Mouse (Mus musculus) lung, embryonic 16.5 days (tissue): ENCODE measurements around the gene Wsb1. TPM values are rescaled to one million over a fixed set of nuclear protein-coding genes. Genes with fewer than 3 reads are reported as not detected.
"Not testable (repeated sequence)": the region's sequence is repeated elsewhere in the genome, so short reads cannot be mapped to it uniquely, and the experiment has no call there.

Experiments
- ATAC-seq: fragments of 200-750 bp; cut with Nextera tagmentation; 2 replicates; pipeline ENCODE4 v1.8.0; 2017; ENCODE audit warnings: low read depth, mild to moderate bottlenecking, moderate library complexity
- H3K27ac ChIP-seq: fragments of 300-500 bp; sonication (generic); 2 replicates; pipeline ENCODE4 v1.5.1; 2014; ENCODE audit warnings: mild to moderate bottlenecking, control low read depth, low read length
- H3K27me3 ChIP-seq: fragments of 300-500 bp; sonication (generic); 2 replicates; pipeline ENCODE4 v1.6.1; 2014; ENCODE audit warnings: low read depth, low read length, mixed read lengths; ENCODE audit not compliant: control insufficient read depth, insufficient read depth
- H3K36me3 ChIP-seq: fragments of 300-500 bp; sonication (generic); 2 replicates; pipeline ENCODE4 v1.6.1; 2014; ENCODE audit warnings: low read length; ENCODE audit not compliant: control insufficient read depth, insufficient read depth
- H3K4me1 ChIP-seq: fragments of 300-500 bp; sonication (generic); replicated peaks from 2 replicates; pipeline ENCODE4 v1.6.1; 2014; ENCODE audit warnings: low read length, mixed read lengths; ENCODE audit not compliant: control insufficient read depth, insufficient read depth
- H3K4me2 ChIP-seq: fragments of 300-500 bp; sonication (generic); 2 replicates; pipeline ENCODE4 v1.6.1; 2014; ENCODE audit warnings: low read depth, low read length, control low read depth
- H3K4me3 ChIP-seq: fragments of 300-500 bp; sonication (generic); 2 replicates; pipeline ENCODE4 v1.5.1; 2014; ENCODE audit warnings: mild to moderate bottlenecking, low read length, control low read depth
- H3K9ac ChIP-seq: fragments of 300-500 bp; sonication (generic); 2 replicates; pipeline ENCODE4 v1.6.1; 2014; ENCODE audit warnings: low read length, control low read depth
- H3K9me3 ChIP-seq: fragments of 300-500 bp; sonication (generic); 2 replicates; pipeline ENCODE4 v1.6.1; 2016; ENCODE audit warnings: low read length; ENCODE audit not compliant: control insufficient read depth
- WGBS: fragments of 180-500 bp; shearing (Covaris S2); extraction: QIAGEN DNeasy Blood & Tissue Kit; methylation state at CpG from one replicate; pipeline ENCODE4 v1.1.7; 2014; 5-methylcytosine and 5-hydroxymethylcytosine counted together
- polyA plus RNA-seq: library from polyadenylated mRNA; unstranded; fragments of >200 nt; fragmentation: Nextera tagmentation; extraction: Ambion mirVana; gene quantifications from 2 replicates; pipeline ENCODE4 v1.2.1, GENCODE M21; 2015

The Wsb1 gene
- 208 and 222 TPM in 2 replicates for polyA plus RNA-seq

DNA sequence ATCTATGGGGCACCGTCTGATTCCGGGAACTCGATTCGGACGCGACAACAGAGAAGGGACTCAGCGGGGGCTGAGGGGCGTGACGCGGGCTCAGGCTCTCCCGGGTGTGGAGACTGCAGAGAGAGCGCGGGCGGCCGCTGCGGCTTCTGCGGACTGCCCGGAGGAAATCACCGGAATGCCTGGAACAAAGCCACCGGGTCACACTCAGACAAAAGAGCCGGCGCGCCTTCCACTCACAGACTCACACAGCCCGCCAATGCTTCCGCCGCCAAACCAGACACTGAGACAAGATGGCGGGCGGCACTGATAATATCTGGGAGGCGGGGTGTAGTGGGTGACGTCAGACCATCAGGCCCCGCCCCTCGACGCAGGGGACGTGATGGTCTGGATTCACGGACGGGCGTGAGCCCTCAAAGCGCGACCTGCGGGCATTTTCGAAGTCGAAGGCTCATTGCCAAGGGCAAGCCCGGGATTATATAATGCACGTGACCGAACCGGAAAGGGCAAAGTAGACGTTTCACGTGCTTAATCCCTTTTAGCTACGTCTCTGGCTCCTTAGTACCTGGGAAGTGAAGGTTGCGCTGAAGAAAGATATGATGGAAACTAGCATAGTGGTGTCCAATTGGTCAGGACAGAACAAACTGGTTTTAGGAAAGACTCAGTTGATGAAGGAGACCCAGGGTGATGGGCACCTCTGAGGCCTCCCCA lies at the start of gene Wsb1:
TSS of gene Wsb1 (minus strand) at position 281 of the 708 bp plus-strand sequence.
- Histone ChIP-seq H3K4me1 (peaks cover 15% of the 10 kb centered on the region), H3K9me3 (no peaks in the 10 kb centered on the region), H3K4me3 (peak within 1 kb of the TSS; percentile 70), H3K27me3 (no peaks in the 10 kb centered on the region), H3K4me2 (peak within 1 kb of the TSS; percentile 64), H3K9ac (peak within 1 kb of the TSS; percentile 82), H3K27ac (peak within 1 kb of the TSS; percentile 86), H3K36me3 (peaks cover 13% of the 10 kb centered on the region)
- 1% methylated on average over 50 of the region's 50 CpGs for WGBS
- peak; percentile 96 for ATAC-seq

DNA sequence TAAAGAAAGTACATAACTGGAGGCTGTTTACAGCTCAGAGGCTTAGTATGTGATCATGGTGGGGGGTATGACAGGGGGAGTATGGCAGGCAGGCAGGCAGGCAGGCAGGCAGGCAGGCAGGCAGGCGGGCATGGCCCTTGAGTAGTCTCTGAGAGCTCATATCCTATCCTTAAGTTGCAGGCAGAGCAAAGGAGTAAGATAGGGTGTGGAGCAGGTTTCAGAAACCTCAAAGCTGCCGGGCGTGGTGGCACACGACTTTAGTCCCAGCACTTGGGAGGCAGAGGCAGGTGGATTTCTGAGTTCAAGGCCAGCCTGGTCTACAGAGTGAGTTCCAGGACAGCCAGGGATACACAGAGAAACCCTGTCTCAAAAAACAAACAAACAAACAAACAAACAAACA lies 49.8 kb upstream of the Wsb1 start:
- not testable (repeated sequence) for H3K9ac ChIP-seq, H3K27me3 ChIP-seq, H3K36me3 ChIP-seq, ATAC-seq, H3K9me3 ChIP-seq, H3K4me2 ChIP-seq, H3K4me3 ChIP-seq, H3K27ac ChIP-seq
- WGBS, result 76% methylated on average over 4 of the region's 4 CpGs
- peaks cover 23% of the 10 kb centered on the region for H3K4me1 ChIP-seq

GRCm38 (mm10) chr11:79303109-79303508 lies 48.6 kb upstream of the Wsb1 start:
- Histone ChIP-seq H3K27me3 (no peaks in the 10 kb centered on the region), H3K36me3 (no peaks in the 10 kb centered on the region), H3K9me3 (no peaks in the 10 kb centered on the region), H3K27ac (no peak overlapping the region), H3K9ac (no peak overlapping the region), H3K4me1 (peaks cover 19% of the 10 kb centered on the region), H3K4me3 (no peak overlapping the region), H3K4me2 (no peak overlapping the region)
- no peak for ATAC-seq
- 76% methylated on average over 6 of the region's 6 CpGs for WGBS

GRCm38 (mm10) chr11:79299719-79300431 lies 45.4 kb upstream of the Wsb1 start:
- WGBS, result 77% methylated on average over 9 of the region's 9 CpGs
- 0 out of 2 replicates have a peak, but pooled peaks have one; percentile 36 for ATAC-seq
- no peak overlapping the region for H3K27ac ChIP-seq

DNA sequence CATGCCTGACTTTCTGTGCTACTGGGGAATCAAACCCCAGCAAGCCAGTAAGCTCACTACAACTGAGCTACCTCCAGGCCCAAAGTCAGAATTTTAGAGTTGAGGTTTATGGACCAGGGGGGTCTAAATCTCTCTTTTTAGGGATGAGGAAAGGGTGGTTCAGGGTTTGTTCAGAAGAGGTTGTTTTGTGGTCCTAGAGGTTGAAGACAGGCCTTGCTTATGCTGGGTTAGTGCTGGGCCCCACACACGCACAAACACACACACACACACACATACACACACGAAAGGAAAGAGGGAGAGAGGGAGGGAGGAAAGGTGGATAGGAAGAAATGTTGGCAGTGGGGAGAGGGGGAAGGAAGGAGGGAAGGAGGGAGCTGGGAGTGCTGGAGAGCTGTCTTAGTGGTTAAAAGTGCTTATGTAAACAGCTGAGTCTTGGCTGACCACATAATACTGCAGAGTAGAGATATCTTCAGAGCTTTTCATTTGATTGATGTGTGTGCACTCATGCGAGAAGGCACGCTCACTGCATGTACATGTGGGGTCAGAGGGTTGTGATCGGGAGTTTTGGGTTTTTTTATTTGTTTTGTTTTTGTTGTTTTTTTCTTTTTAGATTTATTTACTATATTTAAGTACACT lies 42.5 kb upstream of the Wsb1 start, which contains the start of gene Gm9964:
TSS of gene Gm9964 (minus strand) at position 51 of the 636 bp plus-strand sequence.
- H3K4me3 ChIP-seq, result no peak within 1 kb of the TSS
- WGBS, result 40% methylated on average over 5 of the region's 5 CpGs
- H3K4me2 ChIP-seq, result no peak within 1 kb of the TSS
- no peak within 1 kb of the TSS for H3K27ac ChIP-seq
- H3K27me3 ChIP-seq, result no peaks in the 10 kb centered on the region
- ATAC-seq, result peak; percentile 47
- H3K4me1 ChIP-seq, result no peaks in the 10 kb centered on the region
- no peaks in the 10 kb centered on the region for H3K36me3 ChIP-seq
- no peaks in the 10 kb centered on the region for H3K9me3 ChIP-seq
- no peak within 1 kb of the TSS for H3K9ac ChIP-seq

More at GRCm38 (mm10) chr11:79299719-79300431, 45.4 kb upstream of the Wsb1 start:
- Histone ChIP-seq H3K27me3 (no peaks in the 10 kb centered on the region), H3K9ac (no peak overlapping the region), H3K4me1 (no peaks in the 10 kb centered on the region), H3K4me3 (no peak overlapping the region), H3K4me2 (no peak overlapping the region), H3K36me3 (no peaks in the 10 kb centered on the region), H3K9me3 (no peaks in the 10 kb centered on the region)

GRCm38 (mm10) chr11:79296167-79296566 lies 41.7 kb upstream of the Wsb1 start:
- H3K4me3 ChIP-seq, result no peak overlapping the region
- no peaks in the 10 kb centered on the region for H3K4me1 ChIP-seq
- H3K27ac ChIP-seq, result no peak overlapping the region
- H3K27me3 ChIP-seq, result no peaks in the 10 kb centered on the region
- WGBS, result 36% methylated on average over 1 of the region's 1 CpGs
- H3K36me3 ChIP-seq, result no peaks in the 10 kb centered on the region
- no peaks in the 10 kb centered on the region for H3K9me3 ChIP-seq
- H3K4me2 ChIP-seq, result no peak overlapping the region
- no peak overlapping the region for H3K9ac ChIP-seq
- ATAC-seq, result no peak

DNA sequence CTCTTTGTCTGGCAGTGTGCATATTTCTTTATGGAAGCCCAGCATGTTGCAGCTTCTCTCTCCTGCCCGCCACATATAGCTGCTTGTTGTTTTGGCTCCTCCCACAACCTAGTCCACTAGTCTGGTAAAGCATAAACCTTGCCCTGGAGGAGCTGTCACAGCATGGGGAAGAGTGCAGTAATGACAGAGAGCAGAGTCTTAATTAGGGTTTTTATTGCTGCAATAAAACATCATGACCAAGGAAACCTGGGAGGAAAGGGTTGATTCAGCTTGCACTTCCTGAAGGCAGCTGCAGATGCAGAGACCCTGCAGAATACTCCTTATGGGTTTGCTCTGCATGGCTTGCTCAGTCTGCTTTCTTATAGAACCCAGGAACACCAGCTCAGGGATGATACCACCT lies 39.5 kb upstream of the Wsb1 start:
- H3K9ac ChIP-seq, result no peak overlapping the region
- H3K4me3 ChIP-seq, result no peak overlapping the region
- ATAC-seq, result no peak
- H3K27me3 ChIP-seq, result no peaks in the 10 kb centered on the region
- no peaks in the 10 kb centered on the region for H3K36me3 ChIP-seq
- no peaks in the 10 kb centered on the region for H3K9me3 ChIP-seq
- peaks cover 4% of the 10 kb centered on the region; the same call in 1 of the 2 replicates for H3K4me1 ChIP-seq
- H3K4me2 ChIP-seq, result no peak overlapping the region
- 45% methylated on average over 1 of the region's 1 CpGs for WGBS
- H3K27ac ChIP-seq, result no peak overlapping the region

DNA sequence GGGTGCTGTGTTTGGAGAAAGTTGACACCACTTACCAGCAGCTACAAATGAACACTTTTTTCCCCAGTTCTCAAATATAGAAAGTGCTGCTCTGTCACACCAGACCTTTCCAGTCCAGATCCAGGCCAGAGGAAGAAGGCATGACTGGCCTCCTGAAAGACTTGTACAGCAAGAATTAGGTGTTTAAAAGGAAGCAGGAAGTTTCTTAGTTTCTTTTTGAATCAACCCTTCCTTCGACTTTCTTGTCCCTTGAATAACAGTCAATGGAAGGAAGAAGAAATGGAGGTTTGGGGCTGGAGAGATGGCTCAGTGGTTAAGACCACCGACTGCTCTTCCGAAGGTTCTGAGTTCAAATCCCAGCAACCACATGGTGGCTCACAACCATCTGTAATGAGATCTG lies 38.6 kb upstream of the Wsb1 start:
- H3K4me1 ChIP-seq, result peaks cover 14% of the 10 kb centered on the region
- WGBS, result 86% methylated on average over 3 of the region's 3 CpGs
- no peak overlapping the region for H3K9ac ChIP-seq
- H3K27ac ChIP-seq, result no peak overlapping the region
- H3K9me3 ChIP-seq, result no peaks in the 10 kb centered on the region
- no peak for ATAC-seq
- H3K4me3 ChIP-seq, result no peak overlapping the region
- H3K4me2 ChIP-seq, result no peak overlapping the region
- H3K27me3 ChIP-seq, result no peaks in the 10 kb centered on the region
- no peaks in the 10 kb centered on the region for H3K36me3 ChIP-seq

DNA sequence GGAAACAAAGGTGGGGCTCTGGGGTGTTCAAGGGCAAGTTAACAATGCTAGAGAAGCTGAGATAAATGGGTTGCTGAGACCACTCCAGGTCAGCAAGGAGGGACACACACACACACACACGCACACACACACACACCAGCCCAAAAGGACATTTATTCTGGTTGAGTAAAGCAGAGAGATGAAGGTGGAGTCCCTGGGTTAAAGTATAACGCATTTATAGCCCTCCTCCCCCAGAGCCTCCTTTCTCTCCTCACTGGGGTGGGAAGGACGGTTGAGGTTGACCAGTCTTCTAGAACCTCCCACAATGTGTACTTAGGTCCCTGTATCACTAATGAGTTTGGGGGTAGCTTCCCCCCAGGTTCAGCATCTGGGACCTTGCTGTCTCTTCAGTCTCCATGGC lies 37.7 kb upstream of the Wsb1 start:
- peaks cover 23% of the 10 kb centered on the region for H3K4me1 ChIP-seq
- no peak overlapping the region for H3K4me2 ChIP-seq
- H3K9ac ChIP-seq, result no peak overlapping the region
- H3K27me3 ChIP-seq, result no peaks in the 10 kb centered on the region
- 74% methylated on average over 3 of the region's 3 CpGs for WGBS
- no peak overlapping the region for H3K4me3 ChIP-seq
- H3K9me3 ChIP-seq, result no peaks in the 10 kb centered on the region
- H3K27ac ChIP-seq, result no peak overlapping the region
- no peaks in the 10 kb centered on the region for H3K36me3 ChIP-seq
- no peak for ATAC-seq
